Mouse (Mus musculus) forebrain, embryonic 16.5 days (tissue): ENCODE data around the gene Dcst1. TPM values are rescaled to one million over a fixed set of nuclear protein-coding genes. Genes with fewer than 3 reads are reported as not detected.

Experiments used
- ATAC-seq: fragments of 200-750 bp; cut with Nextera tagmentation; 2 replicates; pipeline ENCODE4 v1.8.0; 2017; ENCODE audit warnings: mild to moderate bottlenecking, moderate library complexity
- H3K27ac ChIP-seq: fragments of 300-500 bp; sonication (generic); 2 replicates; pipeline ENCODE4 v1.5.1; 2014; ENCODE audit warnings: low read length, control low read depth
- H3K27me3 ChIP-seq: fragments of 300-500 bp; sonication (generic); replicated peaks from 2 replicates; pipeline ENCODE4 v1.6.1; 2014; ENCODE audit warnings: low read length; ENCODE audit not compliant: control insufficient read depth, insufficient read depth
- H3K36me3 ChIP-seq: fragments of 300-500 bp; sonication (generic); 2 replicates; pipeline ENCODE4 v1.6.1; 2014; ENCODE audit not compliant: control insufficient read depth, insufficient read depth
- H3K4me1 ChIP-seq: fragments of 300-500 bp; sonication (generic); replicated peaks from 2 replicates; pipeline ENCODE4 v1.6.1; 2014; ENCODE audit warnings: low read length; ENCODE audit not compliant: control insufficient read depth, insufficient read depth
- H3K4me2 ChIP-seq: fragments of 300-500 bp; sonication (generic); 2 replicates; pipeline ENCODE4 v1.6.1; 2014; ENCODE audit warnings: mild to moderate bottlenecking, low read length, control low read depth
- H3K4me3 ChIP-seq: fragments of 300-500 bp; sonication (generic); replicated peaks from 2 replicates; pipeline ENCODE4 v1.5.1; 2014; ENCODE audit warnings: mild to moderate bottlenecking, low read length, control low read depth
- H3K9ac ChIP-seq: fragments of 300-500 bp; sonication (generic); replicated peaks from 2 replicates; pipeline ENCODE4 v1.6.1; 2014; ENCODE audit warnings: low read depth, low read length, control low read depth
- H3K9me3 ChIP-seq: fragments of 300-500 bp; sonication (generic); 2 replicates; pipeline ENCODE4 v1.6.1; 2016; ENCODE audit warnings: low read length; ENCODE audit not compliant: control insufficient read depth
- WGBS: fragments of 180-500 bp; shearing (Covaris S2); extraction: QIAGEN DNeasy Blood & Tissue Kit; methylation state at CpG from one replicate; pipeline ENCODE4 v1.1.7; 2014; 5-methylcytosine and 5-hydroxymethylcytosine counted together
- polyA plus RNA-seq: library from polyadenylated mRNA; unstranded; fragments of >200 nt; fragmentation: Nextera tagmentation; extraction: Ambion mirVana; gene quantifications from 2 replicates; pipeline ENCODE4 v1.2.1, GENCODE M21; 2015

The Dcst1 gene
- polyA plus RNA-seq, 1 experiment from 2014 or later: 1.3 TPM

- WGBS: 38% methylated on average over 5 of the region's 5 CpGs
- Histone ChIP-seq H3K4me2 (no peak overlapping the region), H3K27ac (no peak overlapping the region), H3K9me3 (no peaks in the 10 kb centered on the region), H3K4me3 (no peak overlapping the region), H3K4me1 (peaks cover 8% of the 10 kb centered on the region), H3K27me3 (no peaks in the 10 kb centered on the region), H3K36me3 (no peaks in the 10 kb centered on the region), H3K9ac (no peak overlapping the region)
- no peak for ATAC-seq
Measured at GRCm38 (mm10) chr3:89373581-89374231, 8.7 kb upstream of the Dcst1 start.

GRCm38 (mm10) chr3:89367338-89367737 is 2.3 kb upstream of the Dcst1 start:
- no peaks in the 10 kb centered on the region for H3K9me3 ChIP-seq
- H3K4me3 ChIP-seq: no peak overlapping the region
- H3K9ac ChIP-seq: no peak overlapping the region
- H3K27ac ChIP-seq: no peak overlapping the region
- H3K4me2 ChIP-seq: no peak overlapping the region
- no peak for ATAC-seq
- H3K36me3 ChIP-seq: no peaks in the 10 kb centered on the region
- H3K4me1 ChIP-seq: no peaks in the 10 kb centered on the region
- 73% methylated on average over 11 of the region's 11 CpGs for WGBS
- H3K27me3 ChIP-seq: no peaks in the 10 kb centered on the region

GRCm38 (mm10) chr3:89365486-89366414 is 697 bp upstream of the Dcst1 start:
- no peak overlapping the region for H3K9ac ChIP-seq
- H3K27ac ChIP-seq: no peak overlapping the region
- ATAC-seq: no peak
- H3K27me3 ChIP-seq: no peaks in the 10 kb centered on the region
- H3K4me1 ChIP-seq: no peaks in the 10 kb centered on the region
- no peak overlapping the region for H3K4me2 ChIP-seq
- no peaks in the 10 kb centered on the region for H3K9me3 ChIP-seq
- H3K36me3 ChIP-seq: no peaks in the 10 kb centered on the region
- no peak overlapping the region for H3K4me3 ChIP-seq
- WGBS: 77% methylated on average over 20 of the region's 20 CpGs

GRCm38 (mm10) chr3:89364631-89365030 is 422 bp downstream of the Dcst1 start:
- H3K27me3 ChIP-seq: no peaks in the 10 kb centered on the region
- no peak for ATAC-seq
- H3K4me1 ChIP-seq: no peaks in the 10 kb centered on the region
- no peaks in the 10 kb centered on the region for H3K9me3 ChIP-seq
- no peak overlapping the region for H3K9ac ChIP-seq
- H3K36me3 ChIP-seq: no peaks in the 10 kb centered on the region
- H3K27ac ChIP-seq: no peak overlapping the region
- no peak overlapping the region for H3K4me2 ChIP-seq
- H3K4me3 ChIP-seq: no peak overlapping the region
- WGBS: 49% methylated on average over 8 of the region's 8 CpGs

GRCm38 (mm10) chr3:89361675-89362074 is 3.4 kb downstream of the Dcst1 start, which contains the start of gene Dcst2:
Dcst2 (plus strand) TSS chr3:89361975.
- H3K4me1 ChIP-seq: no peaks in the 10 kb centered on the region
- H3K27me3 ChIP-seq: no peaks in the 10 kb centered on the region
- WGBS: 86% methylated on average over 7 of the region's 7 CpGs
- ATAC-seq: no peak
- H3K36me3 ChIP-seq: no peaks in the 10 kb centered on the region
- no peaks in the 10 kb centered on the region for H3K9me3 ChIP-seq
- no peak within 1 kb of the TSS for H3K4me2 ChIP-seq
- no peak within 1 kb of the TSS for H3K27ac ChIP-seq
- no peak within 1 kb of the TSS for H3K4me3 ChIP-seq
- no peak within 1 kb of the TSS for H3K9ac ChIP-seq

GRCm38 (mm10) chr3:89360237-89360636 is 4.8 kb downstream of the Dcst1 start:
- WGBS: 67% methylated on average over 3 of the region's 3 CpGs
- Histone ChIP-seq H3K4me3 (no peak overlapping the region), H3K27me3 (no peaks in the 10 kb centered on the region), H3K27ac (no peak overlapping the region), H3K36me3 (no peaks in the 10 kb centered on the region), H3K9ac (no peak overlapping the region), H3K9me3 (no peaks in the 10 kb centered on the region), H3K4me2 (no peak overlapping the region), H3K4me1 (no peaks in the 10 kb centered on the region)
- ATAC-seq: no peak

GRCm38 (mm10) chr3:89359630-89360029 is 5.4 kb downstream of the Dcst1 start:
- 75% methylated on average over 6 of the region's 6 CpGs for WGBS
- Histone ChIP-seq H3K4me2 (no peak overlapping the region), H3K27me3 (no peaks in the 10 kb centered on the region), H3K4me1 (no peaks in the 10 kb centered on the region; the same call in 1 of the 2 replicates), H3K27ac (no peak overlapping the region), H3K9me3 (no peaks in the 10 kb centered on the region), H3K4me3 (no peak overlapping the region), H3K36me3 (no peaks in the 10 kb centered on the region), H3K9ac (no peak overlapping the region)
- no peak for ATAC-seq

- Histone ChIP-seq H3K4me2 (no peak overlapping the region), H3K9ac (no peak overlapping the region), H3K4me3 (no peak overlapping the region), H3K27ac (no peak overlapping the region), H3K27me3 (no peaks in the 10 kb centered on the region), H3K4me1 (no peaks in the 10 kb centered on the region; the same call in 1 of the 2 replicates), H3K36me3 (no peaks in the 10 kb centered on the region), H3K9me3 (no peaks in the 10 kb centered on the region)
- WGBS: 67% methylated on average over 9 of the region's 9 CpGs
- no peak for ATAC-seq
Measured at GRCm38 (mm10) chr3:89356029-89356428, 9.0 kb downstream of the Dcst1 start.

- no peaks in the 10 kb centered on the region for H3K36me3 ChIP-seq
- no peak overlapping the region for H3K9ac ChIP-seq
- ATAC-seq: no peak
- H3K4me3 ChIP-seq: no peak overlapping the region
- H3K9me3 ChIP-seq: no peaks in the 10 kb centered on the region
- H3K4me2 ChIP-seq: no peak overlapping the region
- H3K27ac ChIP-seq: no peak overlapping the region
- 87% methylated on average over 6 of the region's 6 CpGs for WGBS
- peaks cover 3% of the 10 kb centered on the region; the same call in 1 of the 2 replicates for H3K4me1 ChIP-seq
- no peaks in the 10 kb centered on the region for H3K27me3 ChIP-seq
Measured at GRCm38 (mm10) chr3:89355512-89355902, 9.5 kb downstream of the Dcst1 start.
